Mouse (Mus musculus) E14TG2a.4 (cell line): ENCODE data around the gene Pomc.

Source experiments
- CTCF ChIP-seq: conservative IDR thresholded peaks from 2 replicates; pipeline ENCODE4 v1.5.1; 2014; ENCODE audit warnings: low read length
- NANOG ChIP-seq: IDR thresholded peaks from 2 replicates; pipeline ENCODE4 v1.6.1; 2014; ENCODE audit warnings: borderline replicate concordance, low read length, mixed read lengths
- POU5F1 ChIP-seq: IDR thresholded peaks from 2 replicates; pipeline ENCODE4 v1.6.1; 2014; ENCODE audit warnings: low read length, borderline replicate concordance

- TF ChIP-seq CTCF (no peak), NANOG (no peak), POU5F1 (no peak)
These were observed 12.4 kb downstream of the Pomc start for GRCm38 (mm10) chr12:3967196-3967595.
